In the genomic region with DNA sequence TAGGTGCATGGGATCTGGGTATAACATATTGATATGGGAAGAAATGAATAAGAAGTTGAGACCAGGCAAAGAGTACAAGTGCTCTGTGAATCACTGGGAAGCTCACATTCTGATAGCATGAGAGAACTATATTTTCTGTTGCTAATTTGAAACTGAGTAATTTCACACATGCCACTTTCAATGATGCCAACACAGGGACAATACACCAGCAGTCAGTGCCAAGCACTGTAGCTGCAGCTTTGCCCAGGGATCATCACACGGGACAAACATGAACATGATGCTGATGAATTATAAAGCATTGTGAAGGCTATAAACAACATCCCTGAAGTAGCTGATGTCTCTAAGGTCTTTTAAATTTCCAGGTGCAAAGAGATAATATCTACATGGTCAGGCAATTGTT, we compare ENCODE assay signal across 11 mouse cellular contexts.
"Had no signal": no experiment of that assay in that cellular context is flagged by ENCODE, and none has a peak within 500 bp of the region (broad histone marks: within the 10 kb centered on the region; RNA-seq: fewer than 3 reads in every experiment).

No protein-coding gene starts in this region.

- H3K4me1 ChIP-seq: liver, embryonic 15.5 days had no signal

- DNase-seq: kidney, postnatal 25 days; left cerebral cortex, postnatal 4 days; lung, adult 2 months; lung, postnatal 36 days; midbrain, embryonic 14.5 days; thymus, postnatal 4 days had no signal

- H3K9ac ChIP-seq: liver, embryonic 15.5 days; neural tube, embryonic 15.5 days had no signal

- H3K4me3 ChIP-seq: layer of hippocampus, adult 2 months; liver, embryonic 15.5 days; myocyte; neural tube, embryonic 15.5 days had no signal

- H3K27ac ChIP-seq: layer of hippocampus, adult 2 months; liver, embryonic 15.5 days; neural tube, embryonic 15.5 days; stomach, postnatal 0 days had no signal

- H3K36me3 ChIP-seq: liver, embryonic 15.5 days; neural tube, embryonic 15.5 days had no signal

- H3K27me3 ChIP-seq: liver, embryonic 15.5 days; neural tube, embryonic 15.5 days had no signal

- H3K9me3 ChIP-seq: liver, embryonic 15.5 days; neural tube, embryonic 15.5 days had no signal
